Mouse (Mus musculus) CH12.LX (cell line): ENCODE measurements at regions not wholly inside any gene's neighbourhood (a gene's known extent, or its start where the extent isn't known, plus 50 kb on each side); places are given as distances from the start of the nearest gene placed in this dataset.

ENCODE experiments used
- DNase-seq: peaks from one replicate; pipeline ENCODE4 v3.0.0-alpha.2; 2013; ENCODE audit errors: extremely low read depth
- H3K27ac ChIP-seq: 2 replicates; pipeline ENCODE4 v1.5.1; 2012; ENCODE audit warnings: low read depth, mild to moderate bottlenecking, control low read depth, moderate library complexity; ENCODE audit not compliant: insufficient read depth
- H3K27me3 ChIP-seq: replicated peaks from 2 replicates; pipeline ENCODE3; 2012; ENCODE audit warnings: inconsistent platforms
- H3K36me3 ChIP-seq, 2 experiments: replicated peaks in 1 of 2; 2 replicates each; pipeline versions ENCODE3 to v1.6.1; 2012; ENCODE audit warnings: inconsistent platforms in 1 of 2, low read length in 1 of 2, mild to moderate bottlenecking in 1 of 2, mixed read lengths in 1 of 2, moderate library complexity in 1 of 2; ENCODE audit not compliant: control insufficient read depth in 1 of 2, insufficient read depth in 1 of 2
- H3K4me1 ChIP-seq, 2 experiments: 2 replicates each; pipeline ENCODE4 v1.6.1; 2012; ENCODE audit warnings: inconsistent platforms in 1 of 2, moderate library complexity in 1 of 2; ENCODE audit not compliant: insufficient read depth in 2 of 2, control insufficient read depth in 1 of 2
- H3K4me2 ChIP-seq: 2 replicates; pipeline ENCODE4 v1.6.1; 2012; ENCODE audit warnings: low read depth, mild to moderate bottlenecking, control low read depth; ENCODE audit not compliant: poor library complexity, insufficient read depth, severe bottlenecking
- H3K4me3 ChIP-seq, 3 experiments: fragments of 150-350 bp in 1 of 3; sonication (generic) in 1 of 3; replicated peaks in 1 of 3; 2 replicates each; pipeline versions ENCODE3 to v1.5.1; 2011 to 2012; ENCODE audit warnings: low read depth in 2 of 3, low read length in 2 of 3, mild to moderate bottlenecking in 2 of 3, moderate library complexity in 2 of 3, control low read depth in 1 of 3, improper control_type of control experiment in 1 of 3, inconsistent platforms in 1 of 3, mixed read lengths in 1 of 3; ENCODE audit not compliant: poor library complexity in 1 of 3
- H3K79me2 ChIP-seq: replicated peaks from 2 replicates; pipeline ENCODE4 v1.6.1; 2012; ENCODE audit warnings: mild to moderate bottlenecking, moderate library complexity; ENCODE audit not compliant: control insufficient read depth, poor library complexity, insufficient read depth, severe bottlenecking; ENCODE audit errors: extremely low read depth
- H3K9ac ChIP-seq: 2 replicates; pipeline ENCODE4 v1.6.1; 2012; ENCODE audit warnings: low read depth, mild to moderate bottlenecking, control low read depth, moderate library complexity; ENCODE audit not compliant: insufficient read depth
- H3K9me3 ChIP-seq: replicated peaks from 2 replicates; pipeline ENCODE3; 2012; ENCODE audit warnings: low read length, inconsistent platforms, mixed read lengths
- BHLHE40 ChIP-seq: IDR thresholded peaks from 2 replicates; pipeline ENCODE4 v1.6.1; 2011; ENCODE audit warnings: mild to moderate bottlenecking, low read depth, low read length, improper control_type of control experiment
- CHD1 ChIP-seq: IDR thresholded peaks from 2 replicates; pipeline ENCODE4 v1.6.1; 2012; ENCODE audit warnings: low read depth, low read length, improper control_type of control experiment, inconsistent platforms
- CHD2 ChIP-seq: IDR thresholded peaks from 2 replicates; pipeline ENCODE4 v1.6.1; 2011; ENCODE audit warnings: low read length, improper control_type of control experiment
- CTCF ChIP-seq, 2 experiments: IDR thresholded peaks in 1 of 2; conservative IDR thresholded peaks in 1 of 2; 2 replicates each; pipeline ENCODE4 v1.5.1; 2011 to 2012; ENCODE audit warnings: low read depth in 2 of 2, low read length in 2 of 2, improper control_type of control experiment in 1 of 2, inconsistent platforms in 1 of 2, mild to moderate bottlenecking in 1 of 2, moderate library complexity in 1 of 2
- E2F4 ChIP-seq: IDR thresholded peaks from 2 replicates; pipeline ENCODE4 v1.6.1; 2011; ENCODE audit warnings: low read depth, low read length, improper control_type of control experiment; ENCODE audit not compliant: insufficient replicate concordance
- ELF1 ChIP-seq: IDR thresholded peaks from 2 replicates; pipeline ENCODE4 v1.6.1; 2014; ENCODE audit warnings: low read depth, mild to moderate bottlenecking, inconsistent platforms, low read length, improper control_type of control experiment
- ETS1 ChIP-seq: conservative IDR thresholded peaks from 2 replicates; pipeline ENCODE4 v1.6.1; 2012; ENCODE audit warnings: low read depth, mild to moderate bottlenecking, inconsistent platforms, low read length, improper control_type of control experiment, moderate library complexity
- IRF4 ChIP-seq: IDR thresholded peaks from 2 replicates; pipeline ENCODE4 v1.6.1; 2014; ENCODE audit warnings: low read depth, mild to moderate bottlenecking, inconsistent platforms, low read length, improper control_type of control experiment
- JUN ChIP-seq: IDR thresholded peaks from 2 replicates; pipeline ENCODE4 v1.6.1; 2011; ENCODE audit warnings: low read depth, mild to moderate bottlenecking, low read length, improper control_type of control experiment, moderate library complexity; ENCODE audit not compliant: insufficient read depth
- JUND ChIP-seq: conservative IDR thresholded peaks from 2 replicates; pipeline ENCODE4 v1.6.1; 2011; ENCODE audit warnings: low read depth, low read length, improper control_type of control experiment
- KAT2A ChIP-seq: IDR thresholded peaks from 2 replicates; pipeline ENCODE4 v1.6.1; 2012; ENCODE audit warnings: low read length, improper control_type of control experiment, inconsistent platforms; ENCODE audit not compliant: insufficient replicate concordance
- MAX ChIP-seq: IDR thresholded peaks from 2 replicates; pipeline ENCODE4 v1.6.1; 2011; ENCODE audit warnings: low read length, improper control_type of control experiment
- MYC ChIP-seq: IDR thresholded peaks from 2 replicates; pipeline ENCODE4 v1.6.1; 2011; ENCODE audit warnings: low read depth, mild to moderate bottlenecking, improper control_type of control experiment, low read length
- NELFE ChIP-seq: IDR thresholded peaks from 2 replicates; pipeline ENCODE4 v1.6.1; 2011; ENCODE audit warnings: low read depth, low read length, improper control_type of control experiment
- PAX5 ChIP-seq: IDR thresholded peaks from 2 replicates; pipeline ENCODE4 v1.6.1; 2012; ENCODE audit warnings: low read length, inconsistent platforms, mixed read lengths
- POLR2A ChIP-seq: IDR thresholded peaks from 2 replicates; pipeline ENCODE4 v1.6.1; 2011; ENCODE audit warnings: low read depth, mild to moderate bottlenecking, improper control_type of control experiment, low read length
- POLR2AphosphoS2 ChIP-seq: IDR thresholded peaks from 2 replicates; pipeline ENCODE4 v1.6.1; 2011; ENCODE audit warnings: low read depth, low read length, improper control_type of control experiment
- RAD21 ChIP-seq: IDR thresholded peaks from 2 replicates; pipeline ENCODE4 v1.6.1; 2011; ENCODE audit warnings: low read depth, mild to moderate bottlenecking, low read length, improper control_type of control experiment, moderate library complexity
- RCOR1 ChIP-seq: conservative IDR thresholded peaks from 2 replicates; pipeline ENCODE4 v1.6.1; 2012; ENCODE audit warnings: low read depth, mild to moderate bottlenecking, inconsistent platforms, low read length, improper control_type of control experiment
- SIN3A ChIP-seq: IDR thresholded peaks from 2 replicates; pipeline ENCODE4 v1.6.1; 2012; ENCODE audit warnings: low read length, improper control_type of control experiment, inconsistent platforms
- TCF12 ChIP-seq: IDR thresholded peaks from 2 replicates; pipeline ENCODE4 v1.6.1; 2014; ENCODE audit warnings: low read depth, mild to moderate bottlenecking, inconsistent platforms, low read length, improper control_type of control experiment
- UBTF ChIP-seq: IDR thresholded peaks from 2 replicates; pipeline ENCODE4 v1.6.1; 2012; ENCODE audit warnings: low read depth, mild to moderate bottlenecking, inconsistent platforms, low read length, improper control_type of control experiment, moderate library complexity
- USF1 ChIP-seq: IDR thresholded peaks from 2 replicates; pipeline ENCODE4 v1.6.1; 2014; ENCODE audit warnings: low read depth, mild to moderate bottlenecking, inconsistent platforms, low read length, improper control_type of control experiment
- ZMIZ1 ChIP-seq: IDR thresholded peaks from 2 replicates; pipeline ENCODE4 v1.6.1; 2012; ENCODE audit warnings: low read depth, mild to moderate bottlenecking, inconsistent platforms, low read length, improper control_type of control experiment
- ZNF384 ChIP-seq: IDR thresholded peaks from 2 replicates; pipeline ENCODE4 v1.6.1; 2012; ENCODE audit warnings: low read depth, low read length, improper control_type of control experiment, inconsistent platforms
- dilution Hi-C: fragments of 300-500 bp; cut with MboI; formaldehyde crosslinking; loops from 2 replicates; pipeline ENCODE4 v1.14.3; 2020; ENCODE audit warnings: low sequenced_read_pairs; ENCODE audit not compliant: extremely low pct_unique_long_range_greater_than_20kb, extremely low pct_ligation_motif_present
- in situ Hi-C: fragments of 300-500 bp; cut with MboI; formaldehyde crosslinking; loops from 3 replicates; pipeline ENCODE4 v1.14.3; 2019; ENCODE audit warnings: low sequenced_read_pairs, low pct_ligation_motif_present, low pct_unique_long_range_greater_than_20kb, mixed read lengths

DNA sequence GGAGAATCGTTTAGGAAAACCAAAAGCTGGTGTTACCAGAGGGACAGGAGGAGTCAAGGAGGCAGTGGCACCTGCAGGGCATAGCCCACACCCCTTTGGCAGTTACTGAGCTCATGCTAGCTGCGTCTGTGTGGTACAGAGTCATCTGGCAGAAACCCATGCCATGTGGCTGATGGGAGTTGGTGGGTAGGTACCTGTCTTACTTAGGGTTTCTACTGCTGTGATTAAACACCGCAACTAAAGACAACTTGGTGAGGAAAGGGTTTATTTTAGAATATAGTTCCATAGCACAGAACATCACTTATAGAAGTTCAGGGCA lies 79.9 kb downstream of the Fam43a start:
- dilution Hi-C loops, result no loop called here
- H3K4me1 ChIP-seq, result peaks cover 33 to 73% of the 10 kb centered on the region in 2 experiments

DNA sequence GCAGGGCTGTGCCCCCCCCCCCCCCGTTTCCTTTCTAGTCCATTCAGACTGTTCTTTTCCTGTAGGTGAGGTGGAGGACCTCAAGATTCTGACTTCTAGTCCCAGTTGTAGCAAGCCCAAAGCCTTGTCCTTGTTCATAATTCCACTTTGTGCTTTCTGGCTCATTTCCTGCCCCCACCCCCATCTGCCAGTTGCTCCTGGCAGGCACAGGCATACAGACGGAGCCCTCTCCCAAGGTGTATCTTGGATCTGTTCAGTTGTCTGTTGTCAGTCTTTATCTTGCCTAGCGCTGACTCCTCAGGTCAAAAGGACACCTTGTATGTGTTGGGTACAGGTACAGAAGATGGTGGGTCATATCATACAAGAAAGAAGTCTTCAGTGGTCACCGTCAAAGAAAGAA lies 81.9 kb downstream of the Fam43a start:
- no peak overlapping the region for H3K9ac ChIP-seq

More for the DNA sequence above, 79.9 kb downstream of the Fam43a start:
- H3K4me3 ChIP-seq, result no peak overlapping the region
- in situ Hi-C loops, result loop anchor here (10.0 kb wide), 2 partner anchors 75 to 385 kb away; no protein-coding TSS in a partner anchor
- no peaks in the 10 kb centered on the region for H3K79me2 ChIP-seq
- H3K27ac ChIP-seq, result peak overlapping the region; percentile 97
- peak overlapping the region; percentile 30 for H3K4me2 ChIP-seq
- H3K27me3 ChIP-seq, result no peaks in the 10 kb centered on the region
- peak; percentile 82 for DNase-seq
- no peak for TF ChIP-seq CTCF (conservative IDR thresholded peaks at IDR 0.05 in 1 of 2, IDR thresholded peaks at IDR 0.05 in 1 of 2; ENCODE audit: low read depth in 2 of 2, low read length in 2 of 2)
- peak; percentile 77; the same call in 1 of the 2 replicates for TF ChIP-seq MAX
- TF ChIP-seq USF1, result no peak
- TF ChIP-seq ETS1, result no peak
- peak; percentile 88; the same call in 1 of the 2 replicates for TF ChIP-seq MYC
- TF ChIP-seq POLR2A, result peak; percentile 18; the same call in 1 of the 2 replicates
- TF ChIP-seq, all 38 proteins: peak for 3
- Histone ChIP-seq H3K36me3 (no peaks in the 10 kb centered on the region), H3K9me3 (peaks cover 18% of the 10 kb centered on the region), H3K9ac (peak overlapping the region; percentile 14; the same call in 1 of the 2 replicates)

DNA sequence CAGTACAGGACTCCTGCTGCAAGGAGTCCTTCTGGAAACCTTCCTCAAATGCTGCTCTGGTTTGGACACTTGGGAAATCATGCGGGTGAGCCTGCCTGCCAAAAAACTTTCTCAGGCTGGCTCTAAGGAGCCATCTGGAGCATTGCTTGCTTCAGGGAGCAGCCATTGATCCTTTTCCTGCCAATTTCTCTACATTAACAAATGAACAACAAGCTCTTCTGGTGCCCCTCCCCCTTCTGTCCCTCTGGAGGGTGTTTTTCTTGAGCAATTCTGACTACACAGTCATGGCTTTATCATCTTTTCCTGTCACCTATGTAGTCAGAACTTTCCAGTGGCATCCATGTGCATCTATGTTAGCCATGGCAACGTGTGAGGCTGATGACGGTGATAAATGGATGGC lies 84.5 kb downstream of the Fam43a start:
- H3K4me1 ChIP-seq, result peaks cover 21 to 59% of the 10 kb centered on the region in 2 experiments
- in situ Hi-C loops (no loop called here), dilution Hi-C loops (no loop called here)
- peaks cover 20% of the 10 kb centered on the region for H3K9me3 ChIP-seq
- no peak overlapping the region for H3K4me3 ChIP-seq
- no peak overlapping the region for H3K27ac ChIP-seq
- H3K9ac ChIP-seq, result no peak overlapping the region
- DNase-seq, result no peak
- H3K27me3 ChIP-seq, result no peaks in the 10 kb centered on the region
- H3K79me2 ChIP-seq, result no peaks in the 10 kb centered on the region
- H3K36me3 ChIP-seq, result no peaks in the 10 kb centered on the region
- no peak for TF ChIP-seq ELF1
- TF ChIP-seq RCOR1, result no peak
- no peak for TF ChIP-seq ZNF384
- no peak for TF ChIP-seq UBTF
- no peak for TF ChIP-seq E2F4
- no peak for TF ChIP-seq IRF4
- no peak for TF ChIP-seq ETS1
- no peak for TF ChIP-seq USF1
- no peak for TF ChIP-seq JUND
- TF ChIP-seq ZMIZ1, result no peak
- no peak for TF ChIP-seq KAT2A
- TF ChIP-seq RAD21, result no peak
- H3K4me2 ChIP-seq, result no peak overlapping the region

More for the DNA sequence above, 81.9 kb downstream of the Fam43a start:
- peaks cover 20% of the 10 kb centered on the region for H3K9me3 ChIP-seq
- no peaks in the 10 kb centered on the region for H3K27me3 ChIP-seq
- dilution Hi-C loops (no loop called here), in situ Hi-C loops (no loop called here)
- H3K4me3 ChIP-seq, result no peak overlapping the region
- H3K4me2 ChIP-seq, result no peak overlapping the region
- H3K4me1 ChIP-seq, result peaks cover 22 to 62% of the 10 kb centered on the region in 2 experiments
- H3K36me3 ChIP-seq, result no peaks in the 10 kb centered on the region
- H3K27ac ChIP-seq, result no peak overlapping the region
- TF ChIP-seq ELF1 (no peak), PAX5 (no peak), CHD1 (no peak), BHLHE40 (no peak), JUND (no peak), MYC (no peak), SIN3A (no peak), RAD21 (no peak), RCOR1 (no peak), KAT2A (no peak), UBTF (no peak), ZNF384 (no peak), JUN (no peak), NELFE (no peak), USF1 (no peak), TCF12 (no peak), CHD2 (no peak), POLR2AphosphoS2 (no peak)
- TF ChIP-seq, all 38 proteins: peak for 0
- H3K79me2 ChIP-seq, result no peaks in the 10 kb centered on the region
- no peak for DNase-seq
